Mouse (Mus musculus) small intestine, adult 2 months (tissue): ENCODE measurements around the gene Gm20388. TPM values are rescaled to one million over a fixed set of nuclear protein-coding genes. Genes with fewer than 3 reads are reported as not detected.
"Not testable (repeated sequence)": the region's sequence is repeated elsewhere in the genome, so short reads cannot be mapped to it uniquely, and the experiment has no call there.

Experiments used
- H3K27ac ChIP-seq: fragments of 200-500 bp; 2 replicates; pipeline ENCODE4 v1.5.1; 2012; ENCODE audit warnings: low read depth, low read length, control low read depth, inconsistent platforms; ENCODE audit not compliant: insufficient read depth
- H3K27me3 ChIP-seq: fragments of 200-500 bp; 2 replicates; pipeline ENCODE4 v1.6.1; 2012; ENCODE audit warnings: mild to moderate bottlenecking, moderate library complexity, low read length, inconsistent platforms; ENCODE audit not compliant: control insufficient read depth, insufficient read depth
- H3K36me3 ChIP-seq: fragments of 200-500 bp; 2 replicates; pipeline ENCODE4 v1.6.1; 2012; ENCODE audit warnings: mild to moderate bottlenecking, low read length, control low read depth, inconsistent platforms; ENCODE audit not compliant: control insufficient read depth, insufficient read depth
- H3K4me1 ChIP-seq: fragments of 200-500 bp; 2 replicates; pipeline ENCODE4 v1.6.1; 2012; ENCODE audit warnings: low read length, inconsistent platforms, mixed read lengths; ENCODE audit not compliant: control insufficient read depth, insufficient read depth, insufficient read length
- H3K4me3 ChIP-seq: fragments of 200-500 bp; 2 replicates; pipeline ENCODE4 v1.5.1; 2012; ENCODE audit warnings: low read depth, mild to moderate bottlenecking, control low read depth, inconsistent platforms, low read length, moderate library complexity
- CTCF ChIP-seq: fragments of 200-500 bp; IDR thresholded peaks from 2 replicates; pipeline ENCODE4 v1.5.1; 2012; ENCODE audit warnings: low read depth, mild to moderate bottlenecking, control low read depth, inconsistent platforms, low read length, moderate library complexity, mixed read lengths; ENCODE audit not compliant: insufficient replicate concordance, insufficient read length; ENCODE audit errors: extremely low read depth
- POLR2A ChIP-seq: fragments of 200-500 bp; IDR thresholded peaks from 2 replicates; pipeline ENCODE4 v1.6.1; 2012; ENCODE audit warnings: low read depth, mild to moderate bottlenecking, control low read depth, inconsistent platforms, low read length, moderate library complexity
- WGBS: fragments of 180-500 bp; shearing (Covaris S2); methylation state at CpG from one replicate; pipeline ENCODE4 v1.1.7; 2018; 5-methylcytosine and 5-hydroxymethylcytosine counted together
- polyA plus RNA-seq: library from polyadenylated mRNA; depleted of rRNA; stranded (reverse); fragments of >200 nt; gene quantifications from 2 replicates; pipeline ENCODE4 v1.2.3, GENCODE M21; 2012

The Gm20388 gene
- polyA plus RNA-seq, 1 experiment: 37.3 TPM

- WGBS: 65% methylated on average over 5 of the region's 5 CpGs
- Histone ChIP-seq H3K36me3 (no peaks in the 10 kb centered on the region), H3K27me3 (0 out of 2 replicates have a peak, but pooled peaks cover 4% of the 10 kb centered on the region), H3K4me3 (no peak overlapping the region), H3K27ac (no peak overlapping the region), H3K4me1 (no peaks in the 10 kb centered on the region)
- no peak for TF ChIP-seq CTCF
- no peak for TF ChIP-seq POLR2A
Measured at GRCm38 (mm10) chr8:121314036-121314435, 1403.4 kb downstream of the Gm20388 start.

GRCm38 (mm10) chr8:121315569-121315968 lies 1404.9 kb downstream of the Gm20388 start:
- Histone ChIP-seq H3K27me3 (0 out of 2 replicates have a peak, but pooled peaks cover 4% of the 10 kb centered on the region), H3K4me1 (no peaks in the 10 kb centered on the region), H3K27ac (no peak overlapping the region), H3K36me3 (no peaks in the 10 kb centered on the region), H3K4me3 (no peak overlapping the region)
- 53% methylated on average over 3 of the region's 3 CpGs for WGBS
- TF ChIP-seq POLR2A (no peak), CTCF (no peak)

GRCm38 (mm10) chr8:121316009-121316408 lies 1405.4 kb downstream of the Gm20388 start:
- H3K27ac ChIP-seq: no peak overlapping the region
- H3K36me3 ChIP-seq: no peaks in the 10 kb centered on the region
- no peak overlapping the region for H3K4me3 ChIP-seq
- 0 out of 2 replicates have a peak, but pooled peaks cover under 1% of the 10 kb centered on the region for H3K27me3 ChIP-seq
- no peak for TF ChIP-seq CTCF
- no peak for TF ChIP-seq POLR2A
- H3K4me1 ChIP-seq: no peaks in the 10 kb centered on the region
- WGBS: 39% methylated on average over 18 of the region's 18 CpGs

GRCm38 (mm10) chr8:121318756-121319155 lies 1408.1 kb downstream of the Gm20388 start:
- not testable (repeated sequence) for H3K4me1 ChIP-seq, H3K36me3 ChIP-seq, H3K4me3 ChIP-seq, H3K27me3 ChIP-seq, H3K27ac ChIP-seq
- WGBS: 20% methylated on average over 1 of the region's 19 CpGs

- no peak overlapping the region for H3K27ac ChIP-seq
- H3K4me3 ChIP-seq: no peak overlapping the region
- TF ChIP-seq POLR2A: no peak
- no peaks in the 10 kb centered on the region for H3K27me3 ChIP-seq
- 82% methylated on average over 5 of the region's 5 CpGs for WGBS
- H3K36me3 ChIP-seq: no peaks in the 10 kb centered on the region
- no peaks in the 10 kb centered on the region for H3K4me1 ChIP-seq
Measured at GRCm38 (mm10) chr8:121319491-121319890, 1408.8 kb downstream of the Gm20388 start.

- no peaks in the 10 kb centered on the region for H3K27me3 ChIP-seq
- H3K4me3 ChIP-seq: no peak overlapping the region
- no peak overlapping the region for H3K27ac ChIP-seq
- no peaks in the 10 kb centered on the region for H3K4me1 ChIP-seq
- H3K36me3 ChIP-seq: no peaks in the 10 kb centered on the region
- TF ChIP-seq CTCF: no peak
- no peak for TF ChIP-seq POLR2A
- 32% methylated on average over 18 of the region's 18 CpGs for WGBS
Measured at GRCm38 (mm10) chr8:121326164-121326910, 1415.7 kb downstream of the Gm20388 start.

GRCm38 (mm10) chr8:121332436-121332835 lies 1421.8 kb downstream of the Gm20388 start:
- H3K4me1 ChIP-seq: no peaks in the 10 kb centered on the region; the same call in 1 of the 2 replicates
- no peak overlapping the region for H3K27ac ChIP-seq
- TF ChIP-seq POLR2A: no peak
- no peak for TF ChIP-seq CTCF
- H3K27me3 ChIP-seq: no peaks in the 10 kb centered on the region
- H3K36me3 ChIP-seq: no peaks in the 10 kb centered on the region
- WGBS: 50% methylated on average over 8 of the region's 8 CpGs
- H3K4me3 ChIP-seq: no peak overlapping the region
